Mouse (Mus musculus): Measurements from ENCODE around the gene S100a7a. TPM values are rescaled to one million over a fixed set of nuclear protein-coding genes. Genes with fewer than 3 reads are reported as not detected.

S100a7a gene
- total and polyA plus RNA-seq, 3 experiments = not detected

GRCm38 (mm10) chr3:90652878-90653508, 824 bp upstream of the S100a7a start:
- Histone ChIP-seq H3K27me3 (ENCODE audit: control insufficient read depth in 1 of 2, insufficient read depth in 2 of 2, low read length in 2 of 2) (peaks cover 3 to 5% of the 10 kb centered on the region in 2 experiments; a peak in 3 of 4 replicates), H3K9me3 (replicated peaks; ENCODE audit: insufficient read depth, low read length) (no peaks in the 10 kb centered on the region), H3K4me3 (ENCODE audit: control insufficient read depth in 1 of 2, insufficient read depth in 1 of 2, low read depth in 2 of 2, low read length in 2 of 2) (no peak overlapping the region), H3K27ac (ENCODE audit: control insufficient read depth, low read depth, low read length) (no peak overlapping the region), H3K4me1 (ENCODE audit: control insufficient read depth in 1 of 2, insufficient read depth in 2 of 2, low read length in 2 of 2) (no peaks in the 10 kb centered on the region), H3K9ac (ENCODE audit: control insufficient read depth, low read depth, low read length, poor library complexity, severe bottlenecking) (no peak overlapping the region), H3K36me3 (ENCODE audit: control insufficient read depth in 1 of 2, insufficient read depth in 2 of 2, low read length in 2 of 2) (no peaks in the 10 kb centered on the region), H3K79me2 (ENCODE audit: control insufficient read depth, insufficient read depth, low read length, poor library complexity) (no peaks in the 10 kb centered on the region)
- TF ChIP-seq TCF12 (IDR thresholded peaks at IDR 0.05; ENCODE audit: low read depth, low read length) (no peak), RAD21 (IDR thresholded peaks at IDR 0.05; ENCODE audit: low read depth, low read length) (peak; percentile 90), MAX (IDR thresholded peaks at IDR 0.05; ENCODE audit: low read length) (no peak), ELF1 (IDR thresholded peaks at IDR 0.05; ENCODE audit: low read depth, low read length) (no peak), ZKSCAN1 (IDR thresholded peaks at IDR 0.05; ENCODE audit: low read depth, low read length) (no peak), BHLHE40 (IDR thresholded peaks at IDR 0.05; ENCODE audit: borderline replicate concordance, low read depth, low read length) (no peak), TAL1 (IDR thresholded peaks at IDR 0.05; ENCODE audit: low read length) (no peak), ZC3H11A (IDR thresholded peaks at IDR 0.05; ENCODE audit: low read depth, low read length) (peak; percentile 69), CHD2 (IDR thresholded peaks at IDR 0.05; ENCODE audit: low read length) (no peak), ETS1 (IDR thresholded peaks at IDR 0.05; ENCODE audit: low read depth, low read length) (no peak), MAFK (IDR thresholded peaks at IDR 0.05; ENCODE audit: borderline replicate concordance, low read depth, low read length) (no peak), MEF2A (IDR thresholded peaks at IDR 0.05; ENCODE audit: extremely low read depth, insufficient replicate concordance, low read depth, low read length, poor library complexity, severe bottlenecking) (no peak), CTCF (IDR thresholded peaks at IDR 0.05 in 2 of 3, conservative IDR thresholded peaks at IDR 0.05 in 1 of 3; ENCODE audit: control insufficient read depth in 1 of 3, insufficient read depth in 1 of 3, low read depth in 2 of 3, low read length in 3 of 3, poor library complexity in 1 of 3, severe bottlenecking in 1 of 3) (peak; percentile 71 to 92 (median 88)), SMC3 (IDR thresholded peaks at IDR 0.05; ENCODE audit: low read depth, low read length) (peak; percentile 67)
- peak; percentile 68 for DNase-seq (ENCODE audit: low read depth, low spot score)

- Histone ChIP-seq H3K9me3 (replicated peaks; ENCODE audit: insufficient read depth, low read length) (no peaks in the 10 kb centered on the region), H3K27me3 (ENCODE audit: control insufficient read depth in 1 of 2, insufficient read depth in 2 of 2, low read length in 2 of 2) (peaks cover 2 to 3% of the 10 kb centered on the region in 2 experiments; a peak in 3 of 4 replicates), H3K36me3 (ENCODE audit: control insufficient read depth in 1 of 2, insufficient read depth in 2 of 2, low read length in 2 of 2) (no peaks in the 10 kb centered on the region), H3K79me2 (ENCODE audit: control insufficient read depth, insufficient read depth, low read length, poor library complexity) (no peaks in the 10 kb centered on the region), H3K9ac (ENCODE audit: control insufficient read depth, low read depth, low read length, poor library complexity, severe bottlenecking) (no peak overlapping the region), H3K4me1 (ENCODE audit: control insufficient read depth in 1 of 2, insufficient read depth in 2 of 2, low read length in 2 of 2) (no peaks in the 10 kb centered on the region), H3K4me3 (ENCODE audit: control insufficient read depth in 1 of 2, insufficient read depth in 1 of 2, low read depth in 2 of 2, low read length in 2 of 2) (no peak overlapping the region), H3K27ac (ENCODE audit: control insufficient read depth, low read depth, low read length) (no peak overlapping the region)
- DNase-seq (ENCODE audit: low read depth, low spot score) = peak; percentile 11
- no peak for TF ChIP-seq KAT2A (conservative IDR thresholded peaks at IDR 0.05; ENCODE audit: low read depth, low read length)
- TF ChIP-seq CTCF (IDR thresholded peaks at IDR 0.05 in 2 of 3, conservative IDR thresholded peaks at IDR 0.05 in 1 of 3; ENCODE audit: control insufficient read depth in 1 of 3, insufficient read depth in 1 of 3, low read depth in 2 of 3, low read length in 3 of 3, poor library complexity in 1 of 3, severe bottlenecking in 1 of 3) = peak; percentile 3 to 36 (median 6); a peak in 3 of 6 replicates
- peak; percentile 35 for TF ChIP-seq SMC3 (IDR thresholded peaks at IDR 0.05; ENCODE audit: low read depth, low read length)
- TF ChIP-seq MXI1 (IDR thresholded peaks at IDR 0.05; ENCODE audit: low read depth, low read length) = no peak
- no peak for TF ChIP-seq ZNF384 (IDR thresholded peaks at IDR 0.05; ENCODE audit: low read depth, low read length)
These were observed 3.6 kb downstream of the S100a7a start for GRCm38 (mm10) chr3:90657405-90657804.

Measured in MEL (cell line).